Mouse (Mus musculus) urinary bladder, postnatal 25 days (tissue): ENCODE results near the gene E330034G19Rik.
"Not testable (repeated sequence)": the region's sequence is repeated elsewhere in the genome, so short reads cannot be mapped to it uniquely, and the experiment has no call there.

Experiments
- DNase-seq: peaks from one replicate; pipeline ENCODE4 v3.0.0; 2022; ENCODE audit warnings: low spot score

The E330034G19Rik gene

GRCm38 (mm10) chr14:24347007-24347406 lies 54.0 kb downstream of the E330034G19Rik start:
- DNase-seq = not testable (repeated sequence)

GRCm38 (mm10) chr14:24358295-24358951 lies 65.4 kb downstream of the E330034G19Rik start:
- DNase-seq = peak; percentile 27
